Mouse (Mus musculus) ES-E14 (cell line): Measurements from ENCODE around the gene Golga2. TPM values are rescaled to one million over a fixed set of nuclear protein-coding genes. Genes with fewer than 3 reads are reported as not detected.
A peak's percentile ranks its signal among the peaks of the same experiment; 100 is the strongest.

ENCODE experiments used
- DNase-seq: peaks from one replicate; pipeline ENCODE4 v3.0.0-alpha.2; 2013; ENCODE audit warnings: low read depth, low spot score
- H3K27ac ChIP-seq: 2 replicates; pipeline ENCODE4 v1.5.1; 2012; ENCODE audit warnings: low read depth, mild to moderate bottlenecking, low read length, moderate library complexity, mixed read lengths; ENCODE audit not compliant: poor library complexity, insufficient read depth, severe bottlenecking
- H3K36me3 ChIP-seq: 2 replicates; pipeline ENCODE4 v1.6.1; 2012; ENCODE audit warnings: mild to moderate bottlenecking, low read length, moderate library complexity, mixed read lengths; ENCODE audit not compliant: control insufficient read depth, poor library complexity, insufficient read depth, severe bottlenecking
- H3K4me1 ChIP-seq, 2 experiments: fragments of 150-350 bp in 1 of 2; sonication (generic) in 1 of 2; 2 replicates each; pipeline ENCODE4 v1.6.1; 2012; ENCODE audit warnings: low read length in 2 of 2, mild to moderate bottlenecking in 1 of 2, mixed read lengths in 1 of 2; ENCODE audit not compliant: control insufficient read depth in 2 of 2, insufficient read depth in 2 of 2, poor library complexity in 1 of 2
- H3K4me3 ChIP-seq, 2 experiments: fragments of 150-350 bp in 1 of 2; sonication (generic) in 1 of 2; 2 replicates each; pipeline ENCODE4 v1.5.1; 2012; ENCODE audit warnings: low read length in 2 of 2, low read depth in 1 of 2, mild to moderate bottlenecking in 1 of 2, mixed read lengths in 1 of 2; ENCODE audit not compliant: insufficient read depth in 1 of 2, poor library complexity in 1 of 2, severe bottlenecking in 1 of 2
- H3K9ac ChIP-seq: 2 replicates; pipeline ENCODE4 v1.6.1; 2012; ENCODE audit warnings: low read depth, mild to moderate bottlenecking, low read length, mixed read lengths; ENCODE audit not compliant: poor library complexity, insufficient read depth, severe bottlenecking
- H3K9me3 ChIP-seq: fragments of 150-350 bp; sonication (generic); 2 replicates; pipeline ENCODE4 v1.6.1; 2012; ENCODE audit warnings: low read depth, mild to moderate bottlenecking, low read length; ENCODE audit not compliant: control insufficient read depth, insufficient read depth
- CHD2 ChIP-seq: IDR thresholded peaks from 2 replicates; pipeline ENCODE4 v1.6.1; 2014; ENCODE audit warnings: mild to moderate bottlenecking, low read depth, low read length, inconsistent platforms
- HCFC1 ChIP-seq: IDR thresholded peaks from 2 replicates; pipeline ENCODE4 v1.6.1; 2012; ENCODE audit warnings: low read length, inconsistent platforms, borderline replicate concordance; ENCODE audit not compliant: insufficient read depth
- MAFK ChIP-seq: IDR thresholded peaks from 2 replicates; pipeline ENCODE4 v1.6.1; 2014; ENCODE audit warnings: mild to moderate bottlenecking, low read depth, low read length, inconsistent platforms; ENCODE audit not compliant: insufficient read depth
- ZC3H11A ChIP-seq: IDR thresholded peaks from 2 replicates; pipeline ENCODE4 v1.6.1; 2012; ENCODE audit warnings: low read depth, mild to moderate bottlenecking, inconsistent platforms, low read length, borderline replicate concordance
- ZNF384 ChIP-seq: IDR thresholded peaks from 2 replicates; pipeline ENCODE4 v1.6.1; 2012; ENCODE audit warnings: low read depth, low read length, inconsistent platforms
- in situ Hi-C, 2 experiments: fragments of 600-800 bp; cut with MboI; formaldehyde crosslinking; loops; one replicate each; pipeline ENCODE4 v1.15.1; 2025; ENCODE audit warnings: low sequenced_read_pairs in 2 of 2, inconsistent platforms in 1 of 2; ENCODE audit not compliant: unreplicated experiment in 2 of 2
- total RNA-seq: library from RNA; depleted of rRNA; stranded (reverse); fragments of 300-350 nt; gene quantifications from 2 replicates; pipeline ENCODE4 v1.2.3, GENCODE M21; 2012

Golga2 gene
- total RNA-seq, 1 experiment = 42.2 TPM

GRCm38 (mm10) chr2:32327200-32327599 lies 40.0 kb downstream of the Golga2 start:
- Histone ChIP-seq H3K27ac (no peak overlapping the region), H3K36me3 (no peaks in the 10 kb centered on the region), H3K4me3 (no peak overlapping the region), H3K9ac (no peak overlapping the region), H3K9me3 (no peaks in the 10 kb centered on the region), H3K4me1 (no peaks in the 10 kb centered on the region)
- no peak for DNase-seq
- in situ Hi-C loops = no loop called here
- no peak for TF ChIP-seq ZC3H11A
- TF ChIP-seq MAFK = no peak
- no peak for TF ChIP-seq HCFC1

- no peak for DNase-seq
- Histone ChIP-seq H3K9me3 (no peaks in the 10 kb centered on the region), H3K4me1 (no peaks in the 10 kb centered on the region), H3K9ac (no peak overlapping the region), H3K27ac (no peak overlapping the region), H3K36me3 (no peaks in the 10 kb centered on the region), H3K4me3 (no peak overlapping the region)
- TF ChIP-seq MAFK = no peak
- no peak for TF ChIP-seq ZNF384
- no peak for TF ChIP-seq CHD2
- TF ChIP-seq HCFC1 = no peak
- no peak for TF ChIP-seq ZC3H11A
- in situ Hi-C loops = no loop called here
Observed at GRCm38 (mm10) chr2:32328911-32329460, 41.8 kb downstream of the Golga2 start.

- Histone ChIP-seq H3K9me3 (no peaks in the 10 kb centered on the region), H3K9ac (no peak overlapping the region), H3K36me3 (no peaks in the 10 kb centered on the region), H3K27ac (no peak overlapping the region), H3K4me1 (no peaks in the 10 kb centered on the region), H3K4me3 (no peak overlapping the region)
- in situ Hi-C loops = no loop called here
- TF ChIP-seq ZNF384 (0 out of 2 replicates have a peak, but pooled peaks have one; percentile 33), ZC3H11A (no peak), CHD2 (no peak), HCFC1 (no peak), MAFK (no peak)
- DNase-seq = no peak
Observed at GRCm38 (mm10) chr2:32329531-32329930, 42.3 kb downstream of the Golga2 start.

DNA sequence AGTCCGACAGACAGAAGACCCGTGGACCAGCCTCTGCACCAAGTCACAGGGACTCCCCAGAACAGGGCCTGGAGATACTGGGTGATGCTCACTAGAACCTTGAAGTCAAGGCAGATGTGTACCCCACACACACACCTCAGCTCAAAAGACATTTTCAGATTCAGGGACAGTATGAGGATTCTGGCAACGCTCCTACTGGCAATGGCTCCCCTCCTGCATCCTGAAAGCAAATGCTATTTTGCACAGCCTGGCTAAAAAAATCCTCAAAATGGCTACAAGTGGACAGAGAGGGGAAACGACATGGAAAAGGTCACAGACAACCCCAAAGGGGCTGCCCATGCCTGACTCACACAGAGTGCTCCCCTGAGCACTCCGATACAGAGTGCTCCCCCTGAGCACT lies 45.0 kb downstream of the Golga2 start:
- in situ Hi-C loops = no loop called here

DNA sequence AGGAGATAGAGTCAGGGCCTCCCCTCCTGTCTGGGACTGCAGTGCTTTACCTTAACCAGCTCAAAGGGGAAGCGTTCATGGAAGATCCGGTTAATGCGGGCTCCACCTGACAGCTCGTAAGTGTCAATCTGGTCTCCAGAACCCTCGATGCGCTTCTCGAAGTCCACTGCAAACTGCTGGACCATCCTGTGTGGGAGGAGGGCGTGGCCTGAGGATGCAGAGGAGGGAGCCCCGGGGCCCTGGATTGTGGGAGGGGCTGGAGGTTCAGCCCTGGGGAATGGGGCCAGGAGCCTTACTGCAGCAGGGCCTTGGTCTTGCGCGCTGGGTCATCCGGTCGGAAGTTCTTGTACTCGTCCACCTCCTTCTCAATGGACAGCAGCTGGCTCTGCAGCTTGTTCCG lies 48.7 kb downstream of the Golga2 start:
- in situ Hi-C loops = no loop called here
- no peak for DNase-seq

More for the DNA sequence above, 45.0 kb downstream of the Golga2 start:
- Histone ChIP-seq H3K4me3 (no peak overlapping the region), H3K9me3 (no peaks in the 10 kb centered on the region), H3K4me1 (no peaks in the 10 kb centered on the region), H3K27ac (no peak overlapping the region), H3K36me3 (no peaks in the 10 kb centered on the region), H3K9ac (no peak overlapping the region)
- TF ChIP-seq MAFK (no peak), HCFC1 (no peak), ZC3H11A (no peak), CHD2 (no peak), ZNF384 (no peak)
- no peak for DNase-seq

More for the DNA sequence above, 48.7 kb downstream of the Golga2 start:
- Histone ChIP-seq H3K9ac (no peak overlapping the region), H3K9me3 (no peaks in the 10 kb centered on the region), H3K4me1 (peaks cover 0 to 3% of the 10 kb centered on the region in 2 experiments; a peak in 1 of 4 replicates), H3K4me3 (no peak overlapping the region), H3K36me3 (no peaks in the 10 kb centered on the region), H3K27ac (no peak overlapping the region)
- TF ChIP-seq ZC3H11A = no peak
- no peak for TF ChIP-seq HCFC1
- no peak for TF ChIP-seq ZNF384
- TF ChIP-seq CHD2 = no peak
- no peak for TF ChIP-seq MAFK
